Mouse (Mus musculus): ENCODE measurements around the gene Dnal1.

Gene Dnal1

DNA sequence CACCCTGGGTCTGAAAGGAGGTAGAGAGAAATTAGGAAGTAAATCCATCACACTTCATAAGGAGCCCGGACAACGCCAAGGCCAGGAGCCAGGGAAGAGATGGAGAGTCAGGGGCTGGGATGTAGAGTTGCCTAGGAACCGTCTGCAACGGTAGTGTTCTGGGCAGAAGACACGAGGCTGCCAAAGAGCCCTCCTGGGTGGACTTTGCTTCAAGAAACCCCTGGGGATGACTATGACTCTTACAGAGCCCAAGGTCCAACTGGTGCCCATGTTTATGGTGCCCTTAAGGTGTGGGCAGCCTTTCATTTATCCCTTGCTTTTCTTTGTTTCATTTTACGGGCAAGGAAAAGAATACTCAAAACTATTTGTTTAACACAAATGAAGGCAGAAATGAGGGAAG, 67.8 kb downstream of the Dnal1 start:
- in situ Hi-C loops (cut with MboI, MseI) = no loop called here

- in situ Hi-C loops (cut with MboI, MseI) = loop anchor here (5.0 kb wide), 1 partner anchor 1512 kb away; no protein-coding TSS in a partner anchor
These were observed 70.8 kb downstream of the Dnal1 start for GRCm38 (mm10) chr12:84184979-84185378.

- in situ Hi-C loops (cut with MboI, MseI) = loop anchor here (5.0 kb wide), 1 partner anchor 1512 kb away; no protein-coding TSS in a partner anchor
These were observed 71.4 kb downstream of the Dnal1 start for GRCm38 (mm10) chr12:84185547-84185946.

- in situ Hi-C loops (cut with MboI, MseI) = loop anchor here (5.0 kb wide), 1 partner anchor 1511 kb away; no protein-coding TSS in a partner anchor
These were observed 72.4 kb downstream of the Dnal1 start for GRCm38 (mm10) chr12:84186536-84186935.

- in situ Hi-C loops (cut with MboI, MseI) = loop anchor here (5.0 kb wide), 1 partner anchor 1510 kb away; no protein-coding TSS in a partner anchor
These were observed 72.8 kb downstream of the Dnal1 start for GRCm38 (mm10) chr12:84186950-84187349.

DNA sequence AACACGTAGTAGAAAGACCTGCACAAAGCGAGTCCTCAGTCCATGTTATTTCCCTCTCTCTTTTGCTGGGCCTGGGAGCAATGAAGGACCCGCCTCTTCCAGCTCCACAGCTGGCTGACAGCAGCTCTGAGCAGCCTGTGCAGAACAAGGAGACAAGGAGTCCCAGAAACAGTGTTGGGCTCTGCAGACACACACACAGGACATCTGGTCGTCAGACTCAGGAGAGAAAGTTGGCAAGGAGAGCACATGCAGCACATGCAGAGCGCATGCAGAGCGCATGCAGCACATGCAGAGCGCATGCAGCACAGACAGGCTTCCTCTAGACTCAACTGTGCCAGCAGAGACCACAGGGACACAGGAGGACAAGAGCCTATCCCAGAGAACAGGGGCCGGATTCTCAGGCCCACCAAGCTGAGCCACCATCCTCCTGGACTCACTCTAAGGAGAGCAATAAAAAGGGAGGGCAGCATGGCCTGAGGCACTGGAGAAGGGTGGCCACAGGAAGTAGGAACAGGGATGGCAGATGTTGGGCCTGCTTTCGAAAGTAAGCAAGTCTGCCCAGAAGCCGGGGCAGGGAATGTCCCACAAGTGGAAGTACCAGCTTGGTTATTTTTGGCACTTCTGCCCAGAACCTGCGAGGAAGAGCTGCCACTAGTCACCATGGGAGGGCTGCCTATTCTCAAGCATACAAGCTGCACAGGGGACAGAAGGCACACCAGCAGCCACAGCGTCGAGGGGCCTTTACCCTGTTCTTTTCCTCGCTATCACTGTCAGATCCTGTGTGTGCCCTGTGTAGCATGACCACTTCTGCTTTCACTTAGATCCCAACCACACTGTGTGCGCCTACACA, 73.8 kb downstream of the Dnal1 start:
- in situ Hi-C loops (cut with MboI, MseI) = loop anchor here (5.0 kb wide), 1 partner anchor 1509 kb away; no protein-coding TSS in a partner anchor

GRCm38 (mm10) chr12:84188881-84189444, 74.8 kb downstream of the Dnal1 start:
- in situ Hi-C loops (cut with MboI, MseI) = loop anchor here (5.0 kb wide), 1 partner anchor 1508 kb away; no protein-coding TSS in a partner anchor

GRCm38 (mm10) chr12:84190151-84190820, 76.1 kb downstream of the Dnal1 start:
- in situ Hi-C loops (cut with MboI, MseI) = no loop called here

DNA sequence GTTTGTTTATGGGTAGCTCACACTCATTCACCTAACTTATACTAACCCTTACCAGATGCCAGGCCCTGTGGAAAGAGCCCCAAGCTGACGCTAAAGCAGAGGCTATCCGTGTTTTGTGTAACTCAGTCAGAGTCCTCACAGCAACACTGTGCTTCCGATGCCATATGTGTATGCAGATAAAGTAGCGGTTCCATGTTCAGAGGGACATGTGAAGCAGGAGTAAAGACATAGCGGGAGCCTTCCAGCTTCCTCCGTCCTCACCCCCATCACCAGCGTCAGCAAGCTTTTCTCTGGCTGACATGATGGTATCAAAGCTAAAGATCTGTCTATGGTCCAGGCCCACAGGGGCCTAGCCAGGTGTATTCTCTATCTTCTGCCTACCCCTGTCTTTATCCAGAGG, 77.0 kb downstream of the Dnal1 start:
- in situ Hi-C loops (cut with MboI, MseI) = no loop called here

GRCm38 (mm10) chr12:84191770-84192169, 77.6 kb downstream of the Dnal1 start:
- in situ Hi-C loops (cut with MboI, MseI) = no loop called here

DNA sequence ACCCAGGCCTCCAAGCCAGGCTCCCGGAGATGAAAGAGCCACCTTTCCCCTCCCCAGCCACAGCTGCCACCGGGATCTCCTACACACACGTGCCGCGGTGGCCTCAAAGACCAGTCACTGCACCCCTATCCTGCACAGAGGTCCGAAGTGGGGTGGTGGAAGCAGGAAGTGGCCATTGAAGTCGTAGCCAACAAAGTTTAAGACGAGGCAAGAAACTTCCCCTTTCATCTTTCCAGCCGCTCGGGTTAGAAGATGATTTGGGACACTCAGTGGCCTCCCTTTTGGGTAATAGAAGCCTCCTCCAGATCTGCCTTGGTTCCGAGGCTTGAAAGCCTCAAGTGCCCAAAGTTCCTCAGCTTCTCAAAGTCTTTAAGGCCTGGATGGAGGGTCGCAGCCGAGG, 78.1 kb downstream of the Dnal1 start:
- in situ Hi-C loops (cut with MboI, MseI) = no loop called here

DNA sequence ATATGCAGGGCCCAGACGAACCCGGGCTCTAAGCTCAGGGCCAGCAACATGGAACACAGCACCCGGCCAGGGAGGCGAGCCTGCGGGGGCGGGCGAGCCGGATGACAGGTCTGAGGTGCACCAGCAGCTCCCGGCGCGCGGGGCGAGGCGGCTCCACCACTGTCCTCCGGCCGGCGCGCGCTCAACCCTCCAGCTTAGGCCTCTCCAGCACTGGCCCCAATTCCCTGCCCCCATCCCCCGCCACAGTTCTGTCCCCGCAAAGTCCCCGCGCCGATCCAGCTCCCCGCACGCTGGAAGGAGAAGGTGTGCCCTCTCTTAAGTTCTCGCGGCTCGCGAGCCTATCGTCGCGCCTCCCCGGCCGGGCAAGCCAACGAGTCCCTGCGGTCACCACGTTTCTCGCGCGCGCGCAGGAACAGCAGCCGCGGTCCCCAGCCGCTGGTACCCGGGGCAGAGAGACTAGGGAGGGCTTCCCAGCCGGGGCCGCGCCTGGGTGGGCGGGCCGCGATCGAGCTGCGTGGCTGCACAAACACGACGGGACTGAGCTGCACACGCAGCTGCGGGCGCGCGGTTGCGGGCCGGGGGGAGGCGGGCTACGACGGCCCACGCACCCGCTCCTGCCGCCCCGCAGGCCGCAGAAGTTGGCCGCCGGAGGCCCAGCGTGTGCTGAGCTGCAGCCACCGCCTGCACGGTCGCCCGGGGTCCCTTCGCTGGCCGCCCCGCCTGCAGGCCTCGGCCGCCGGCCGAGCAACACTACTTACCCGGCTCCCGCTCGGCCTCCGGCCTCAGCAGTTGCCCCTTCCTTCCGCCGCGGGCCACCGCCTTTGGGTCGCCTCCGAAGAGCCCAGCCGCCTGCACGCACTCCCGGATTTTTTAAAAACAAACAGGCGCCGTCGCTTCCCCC, 78.8 kb downstream of the Dnal1 start:
- in situ Hi-C loops (cut with MboI, MseI) = no loop called here

- in situ Hi-C loops (cut with MboI, MseI) = no loop called here
These were observed 79.7 kb downstream of the Dnal1 start for GRCm38 (mm10) chr12:84193642-84194399.

DNA sequence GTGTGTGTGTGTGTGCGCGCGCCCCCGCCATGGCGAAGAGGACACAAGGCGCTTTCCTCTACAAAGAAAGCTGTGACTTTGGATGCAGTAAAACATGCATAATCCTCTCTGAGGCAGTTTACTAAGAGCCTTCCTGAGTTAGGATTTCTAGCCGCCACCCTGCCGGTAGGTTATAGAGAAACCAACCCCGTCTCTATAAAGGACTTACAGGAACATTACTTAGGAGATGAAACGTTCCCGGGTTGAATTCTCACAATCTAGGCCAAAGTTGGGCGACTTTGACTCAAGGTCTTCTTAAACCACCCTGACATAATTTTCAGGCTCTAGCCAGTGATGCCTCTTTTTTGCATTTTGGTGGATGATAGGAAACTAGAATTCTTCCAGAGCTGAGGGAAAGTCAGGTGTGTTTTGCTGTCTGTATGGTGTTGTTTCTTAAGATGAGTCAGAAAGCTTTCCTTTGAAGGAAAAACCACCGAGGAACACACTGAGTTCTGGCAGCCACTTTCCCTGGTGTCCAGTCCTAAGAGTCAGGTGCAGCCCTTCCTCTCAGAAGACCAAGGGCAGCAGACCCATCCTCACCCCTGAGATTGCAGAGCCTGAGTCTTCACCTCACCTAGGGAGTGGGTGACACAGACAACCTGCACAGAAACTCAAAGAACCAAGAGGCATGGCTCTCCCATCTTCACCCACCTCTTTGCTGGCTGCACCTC, 80.4 kb downstream of the Dnal1 start:
- in situ Hi-C loops (cut with MboI, MseI) = no loop called here

GRCm38 (mm10) chr12:84195195-84195594, 81.0 kb downstream of the Dnal1 start:
- in situ Hi-C loops (cut with MboI, MseI) = no loop called here
